Mouse (Mus musculus): ENCODE results near the gene H2-Oa.

DNA sequence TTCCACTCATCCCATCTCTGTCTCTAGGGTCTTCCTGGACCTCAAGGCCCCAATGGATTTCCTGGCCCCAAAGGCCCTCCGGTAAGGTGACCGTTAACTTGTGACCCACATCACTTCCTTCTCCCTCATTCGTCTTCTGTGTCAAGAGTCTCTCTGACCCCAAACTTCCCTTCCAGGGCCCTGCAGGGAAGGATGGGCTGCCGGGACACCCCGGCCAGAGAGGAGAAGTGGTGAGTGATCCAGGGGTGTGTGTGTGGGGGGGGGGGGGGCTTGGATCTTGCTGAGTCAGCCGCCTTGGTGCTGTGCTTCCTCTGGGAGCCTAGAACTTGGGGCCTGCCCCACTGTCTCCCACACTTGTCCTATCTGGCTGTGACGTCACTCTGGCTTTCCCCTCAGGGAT, 34.9 kb upstream of the H2-Oa start:
- TF ChIP-seq CTCF (IDR thresholded peaks at IDR 0.05) (no peak), EP300 (IDR thresholded peaks at IDR 0.05) (no peak)

Data from lung, postnatal 0 days (tissue).